29 mouse cellular contexts compared by ENCODE assay signal in the genomic region with DNA sequence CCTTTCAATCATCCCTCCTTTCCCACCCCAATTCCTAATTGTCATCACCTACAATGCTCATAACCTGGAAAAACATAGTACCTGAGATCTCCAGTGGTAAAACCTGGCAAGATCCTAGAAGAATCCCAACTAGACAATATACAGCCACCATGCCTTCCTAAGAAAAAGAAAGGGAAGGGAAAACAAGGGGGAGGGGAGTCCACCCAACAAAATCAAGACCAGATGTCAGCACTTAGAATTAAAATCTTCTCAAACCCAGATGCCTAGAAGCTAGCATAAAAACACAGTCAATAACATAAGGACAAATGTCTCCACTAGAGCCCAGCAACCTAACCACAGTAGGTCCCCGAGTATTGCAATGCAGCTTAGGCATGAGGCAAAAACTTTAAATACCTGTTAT. TPM values are rescaled to one million over a fixed set of nuclear protein-coding genes. Genes with fewer than 3 reads are reported as not detected.
DNase-seq lines count a peak whose midpoint lies in the region; ATAC-seq lines count a peak whose summit lies in the region.
"Had no signal": no experiment of that assay in that cellular context is flagged by ENCODE, and none has a peak within 500 bp of the region (broad histone marks: within the 10 kb centered on the region; RNA-seq: fewer than 3 reads in every experiment).

No protein-coding gene starts in this region.

- 0 out of 2 replicates have a peak overlapping the region, but pooled peaks have one; percentile 4 for H3K4me2 ChIP-seq in limb, embryonic 11.5 days (ENCODE audit: low read depth, severe bottlenecking)
- H3K4me2 ChIP-seq: embryonic facial prominence, embryonic 13.5 days; heart, embryonic 12.5 days; heart, embryonic 15.5 days; hindbrain, embryonic 13.5 days had no signal

- ATAC-seq in limb, embryonic 11.5 days (ENCODE audit: insufficient number of reproducible peaks, low FRiP score, low TSS enrichment, low read depth) = 0 out of 2 replicates have a peak, but pooled peaks have one; percentile 54
- ATAC-seq: activated CD4-positive, CD25-positive, alpha-beta regulatory T cell, adult 4 months; forebrain, embryonic 14.5 days; hindbrain, embryonic 16.5 days; inflammation-experienced regulatory T-cells, adult 6 months; intestine, embryonic 16.5 days had no signal

- no peak overlapping the region for H3K4me3 ChIP-seq in embryonic facial prominence, embryonic 10.5 days
- no peak overlapping the region for H3K4me3 ChIP-seq in limb, embryonic 11.5 days (ENCODE audit: low read depth, low read length)
- H3K4me3 ChIP-seq: embryonic facial prominence, embryonic 13.5 days; heart, embryonic 12.5 days; heart, embryonic 15.5 days; hindbrain, embryonic 10.5 days; hindbrain, embryonic 13.5 days had no signal

- H3K27ac ChIP-seq in embryonic facial prominence, embryonic 10.5 days (replicated peaks) = peak overlapping the region; percentile 65; the same call in 1 of the 2 replicates
- H3K27ac ChIP-seq in limb, embryonic 11.5 days (replicated peaks; ENCODE audit: low read depth, low read length) = no peak overlapping the region
- H3K27ac ChIP-seq: embryonic facial prominence, embryonic 13.5 days; heart, embryonic 15.5 days; hindbrain, embryonic 10.5 days; hindbrain, embryonic 13.5 days had no signal

- no peaks in the 10 kb centered on the region for H3K36me3 ChIP-seq in embryonic facial prominence, embryonic 10.5 days (replicated peaks)
- no peaks in the 10 kb centered on the region for H3K36me3 ChIP-seq in limb, embryonic 11.5 days (ENCODE audit: control insufficient read depth, insufficient read depth, low read length)
- H3K36me3 ChIP-seq: embryonic facial prominence, embryonic 13.5 days; heart, embryonic 12.5 days; heart, embryonic 15.5 days; hindbrain, embryonic 10.5 days; hindbrain, embryonic 13.5 days had no signal

- DNase-seq in embryo, embryonic 10.5 days (ENCODE audit: low spot score) = peak; percentile 46
- DNase-seq in embryo, embryonic 10 days (ENCODE audit: low spot score) = no peak
- DNase-seq in embryonic facial prominence, embryonic 10.5 days (ENCODE audit: low spot score) = peak; percentile 19
- DNase-seq in forelimb bud, embryonic 11.5 days (ENCODE audit: low read depth, low spot score) = peak; percentile 44
- no peak for DNase-seq in limb, embryonic 11.5 days (ENCODE audit: low spot score)
- no peak for DNase-seq in adrenal gland, adult (ENCODE audit: inconsistent age in 2 of 2, low spot score in 1 of 2)
- DNase-seq in gastrocnemius, adult 18-20 months (ENCODE audit: low spot score) = no peak
- DNase-seq in layer of hippocampus, adult 18-20 months (ENCODE audit: low spot score in 2 of 2) = no peak
- DNase-seq: adrenal gland, postnatal 14 days; cerebellum, adult 11 months; cerebellum, adult 2 months; cerebellum, adult 9-11 months; cerebellum, postnatal 36 days; gastrocnemius, postnatal 25 days; heart, adult 18-20 months; heart, postnatal 10 days; heart, postnatal 36 days; kidney, adult 18-20 months had no signal

- H3K9me3 ChIP-seq in embryonic facial prominence, embryonic 10.5 days = no peaks in the 10 kb centered on the region
- no peaks in the 10 kb centered on the region for H3K9me3 ChIP-seq in limb, embryonic 11.5 days (ENCODE audit: control insufficient read depth, low read length)
- H3K9me3 ChIP-seq: embryonic facial prominence, embryonic 13.5 days; heart, embryonic 12.5 days; heart, embryonic 15.5 days; hindbrain, embryonic 10.5 days; hindbrain, embryonic 13.5 days had no signal

- WGBS in embryonic facial prominence, embryonic 10.5 days = 40% methylated on average over 1 of the region's 1 CpGs
- WGBS in limb, embryonic 11.5 days = 13% methylated on average over 1 of the region's 1 CpGs

- H3K27me3 ChIP-seq in embryonic facial prominence, embryonic 10.5 days (replicated peaks; ENCODE audit: low read depth, poor library complexity, severe bottlenecking) = no peaks in the 10 kb centered on the region
- no peaks in the 10 kb centered on the region for H3K27me3 ChIP-seq in limb, embryonic 11.5 days (ENCODE audit: control insufficient read depth, insufficient read depth, low read length)
- H3K27me3 ChIP-seq: embryonic facial prominence, embryonic 13.5 days; heart, embryonic 12.5 days; heart, embryonic 15.5 days; hindbrain, embryonic 13.5 days had no signal

- peaks cover 10% of the 10 kb centered on the region for H3K4me1 ChIP-seq in embryonic facial prominence, embryonic 10.5 days
- 0 out of 2 replicates have a peak, but pooled peaks cover 4% of the 10 kb centered on the region for H3K4me1 ChIP-seq in limb, embryonic 11.5 days (ENCODE audit: control insufficient read depth, insufficient read depth, low read length)
- H3K4me1 ChIP-seq: heart, embryonic 12.5 days; heart, embryonic 15.5 days; hindbrain, embryonic 10.5 days; hindbrain, embryonic 13.5 days had no signal

- H3K9ac ChIP-seq in limb, embryonic 11.5 days (ENCODE audit: low read length) = no peak overlapping the region
- H3K9ac ChIP-seq: embryonic facial prominence, embryonic 13.5 days; heart, embryonic 12.5 days; heart, embryonic 15.5 days; hindbrain, embryonic 13.5 days had no signal

RNA-seq across cellular contexts. Expression of gene Ptprq, which starts 43.9 kb away (rescaled TPM):
- polyA plus RNA-seq in embryonic facial prominence, embryonic 10.5 days (2016; fragmentation: Nextera tagmentation; extraction: Ambion mirVana) = not detected in 2 replicates
- 0.07 and 0.17 TPM in 2 replicates for polyA plus RNA-seq in limb, embryonic 11.5 days (2014; fragmentation: Nextera tagmentation; extraction: Ambion mirVana)
- under 1 TPM; 0.17 to 0.21 TPM for total RNA-seq in gastrocnemius, adult 18-20 months (2021)
- under 1 TPM; 0.13 to 0.22 TPM for total RNA-seq in layer of hippocampus, adult 18-20 months (2021)
- polyA plus RNA-seq: activated CD4-positive, CD25-positive, alpha-beta regulatory T cell, adult 4 months; forebrain, embryonic 11.5 days; inflammation-experienced regulatory T-cells, adult 6 months had no signal

Comparison
In these comparisons a context has a peak if more than half of its experiments do, and no peak if none do; other contexts are left out.
1. DNase-seq: peak in embryo, embryonic 10.5 days (single experiment), embryonic facial prominence, embryonic 10.5 days (single experiment) and forelimb bud, embryonic 11.5 days (single experiment); none in embryo, embryonic 10 days (single experiment), limb, embryonic 11.5 days (single experiment), adrenal gland, adult (0 of 2), gastrocnemius, adult 18-20 months (single experiment) and layer of hippocampus, adult 18-20 months (0 of 2).